Mouse (Mus musculus): ENCODE measurements around the gene Ube2v1. TPM values are rescaled to one million over a fixed set of nuclear protein-coding genes. Genes with fewer than 3 reads are reported as not detected.
"Not testable (repeated sequence)": the region's sequence is repeated elsewhere in the genome, so short reads cannot be mapped to it uniquely, and the experiment has no call there.

The Ube2v1 gene
- polyA plus RNA-seq, 2 experiments, result 75.0 to 145 TPM

DNA sequence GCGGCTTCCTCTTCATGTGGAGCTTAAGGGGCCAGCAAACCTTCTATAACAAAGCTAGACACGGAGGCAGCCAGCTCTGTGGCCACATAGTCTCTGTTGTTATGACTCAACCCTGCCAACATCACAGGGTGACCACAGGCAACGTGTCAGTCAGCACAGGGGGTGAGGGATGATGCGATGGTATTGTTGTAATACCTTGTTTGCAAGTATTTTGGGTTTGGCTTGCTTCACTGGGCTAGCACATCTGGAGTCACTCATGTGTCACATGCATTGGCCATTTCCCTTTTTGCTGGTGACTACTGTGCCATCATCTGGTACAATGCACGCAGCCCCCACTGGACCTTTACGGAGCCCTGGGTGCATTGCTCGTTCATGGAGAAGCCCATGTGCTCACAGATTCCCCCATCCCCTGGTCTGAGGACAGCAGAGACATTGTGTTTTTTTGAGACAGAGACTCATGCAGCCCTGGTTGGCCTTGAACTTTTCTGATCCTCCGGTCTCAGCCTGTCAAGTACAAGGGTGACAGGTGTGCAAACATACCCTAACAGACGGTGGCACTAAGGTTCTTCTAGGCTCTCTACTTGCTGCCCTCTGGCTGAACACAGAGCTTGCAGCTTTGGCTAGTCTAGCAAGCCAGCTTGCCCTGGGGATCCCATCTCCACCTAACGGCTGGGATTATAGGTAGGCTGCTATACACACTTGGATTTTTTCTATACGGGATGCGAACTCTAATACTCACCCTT is 17.6 kb upstream of the Ube2v1 start:
- DNase-seq (ENCODE audit: low read depth in 3 of 3, low spot score in 3 of 3), result no peak
- Histone ChIP-seq H3K27me3 (ENCODE audit: control insufficient read depth, insufficient read depth, low read length) (no peaks in the 10 kb centered on the region), H3K4me1 (replicated peaks; ENCODE audit: control insufficient read depth in 2 of 2, insufficient read depth in 2 of 2, low read length in 1 of 2) (no peaks in the 10 kb centered on the region), H3K27ac (no peak overlapping the region), H3K9ac (replicated peaks) (no peak overlapping the region), H3K4me2 (ENCODE audit: low read depth) (no peak overlapping the region), H3K9me3 (ENCODE audit: control insufficient read depth, low read length) (no peaks in the 10 kb centered on the region), H3K4me3 (ENCODE audit: insufficient read depth in 1 of 2, low read depth in 2 of 2, low read length in 2 of 2) (no peak overlapping the region), H3K36me3 (replicated peaks; ENCODE audit: control insufficient read depth, insufficient read depth, low read depth) (no peaks in the 10 kb centered on the region; the same call in 1 of the 2 replicates)
- TF ChIP-seq EP300 (IDR thresholded peaks at IDR 0.05; ENCODE audit: low read depth) (no peak), CTCF (IDR thresholded peaks at IDR 0.05; ENCODE audit: low read depth) (no peak)
- ATAC-seq (ENCODE audit: insufficient read depth), result no peak
- 68% methylated on average over 12 of the region's 12 CpGs for WGBS (ENCODE audit: insufficient replicate concordance)

DNA sequence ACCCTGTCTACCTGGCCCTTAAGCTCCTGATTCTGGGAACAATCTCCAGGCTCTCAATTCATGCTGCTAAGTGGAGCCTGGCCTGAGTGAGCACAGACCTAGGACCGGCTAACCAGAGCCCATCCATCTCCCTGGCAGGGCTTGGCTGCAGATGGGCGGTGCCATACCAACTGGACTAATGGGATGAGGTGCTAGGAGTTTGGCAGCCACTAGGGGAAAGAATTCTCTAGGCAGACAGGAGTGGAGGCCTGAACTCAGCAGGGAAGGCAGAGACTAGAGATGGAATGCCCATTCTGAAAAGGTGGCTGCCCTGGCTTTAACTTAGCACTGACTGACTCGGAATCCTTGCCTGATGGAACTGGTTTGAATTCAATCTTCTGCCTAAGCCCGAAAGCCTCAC is 14.5 kb upstream of the Ube2v1 start:
- Histone ChIP-seq H3K27ac (no peak overlapping the region), H3K27me3 (ENCODE audit: control insufficient read depth, insufficient read depth, low read length) (no peaks in the 10 kb centered on the region), H3K4me2 (ENCODE audit: low read depth) (no peak overlapping the region), H3K4me1 (replicated peaks; ENCODE audit: control insufficient read depth in 2 of 2, insufficient read depth in 2 of 2, low read length in 1 of 2) (no peaks in the 10 kb centered on the region), H3K4me3 (ENCODE audit: insufficient read depth in 1 of 2, low read depth in 2 of 2, low read length in 2 of 2) (no peak overlapping the region), H3K9me3 (ENCODE audit: control insufficient read depth, low read length) (no peaks in the 10 kb centered on the region), H3K36me3 (replicated peaks; ENCODE audit: control insufficient read depth, insufficient read depth, low read depth) (no peaks in the 10 kb centered on the region; the same call in 1 of the 2 replicates), H3K9ac (replicated peaks) (no peak overlapping the region)
- 80% methylated on average over 4 of the region's 4 CpGs for WGBS (ENCODE audit: insufficient replicate concordance)
- DNase-seq (ENCODE audit: low read depth in 3 of 3, low spot score in 3 of 3) (no peak), ATAC-seq (ENCODE audit: insufficient read depth) (no peak)
- TF ChIP-seq CTCF (IDR thresholded peaks at IDR 0.05; ENCODE audit: low read depth), result peak; percentile 18; the same call in 1 of the 2 replicates
- TF ChIP-seq EP300 (IDR thresholded peaks at IDR 0.05; ENCODE audit: low read depth), result no peak

DNA sequence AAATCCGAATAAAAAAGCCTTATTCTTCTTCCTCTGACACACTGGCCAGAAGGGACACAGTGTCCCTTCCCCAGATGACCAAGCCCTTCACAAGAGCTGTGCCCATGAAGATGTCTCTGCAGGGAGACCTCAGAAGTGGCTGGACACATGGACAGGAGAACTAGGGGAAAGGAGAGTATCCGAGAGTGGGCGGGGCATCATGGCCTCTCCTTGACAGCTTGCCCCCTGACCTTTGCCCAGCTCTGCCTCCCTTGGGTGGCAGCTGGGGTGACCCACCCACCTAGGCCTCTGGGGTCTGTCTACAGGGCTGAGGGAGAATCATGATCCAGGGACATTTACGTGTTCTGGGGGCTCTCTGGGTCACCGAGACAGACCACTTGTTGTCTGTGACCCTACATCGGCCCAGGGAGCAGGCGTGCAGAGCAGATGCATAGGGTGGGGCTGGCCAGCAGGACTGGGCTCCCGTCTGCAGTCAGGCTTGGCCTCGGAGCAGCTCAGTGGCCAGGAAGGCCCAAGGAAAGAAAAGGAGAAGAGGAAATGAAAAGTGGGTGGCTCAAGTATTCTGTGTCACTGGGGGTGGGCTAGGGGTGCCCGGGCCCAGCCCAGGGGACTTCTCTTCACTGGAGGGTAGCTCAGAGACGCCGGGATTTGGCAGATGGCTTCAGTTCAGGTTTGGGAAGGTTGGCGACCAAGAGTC is 11.6 kb upstream of the Ube2v1 start:
- not testable (repeated sequence) for H3K27ac ChIP-seq; H3K27me3 ChIP-seq (ENCODE audit: control insufficient read depth, insufficient read depth, low read length); DNase-seq (ENCODE audit: low read depth in 3 of 3, low spot score in 3 of 3); H3K4me2 ChIP-seq (ENCODE audit: low read depth); H3K36me3 ChIP-seq (replicated peaks; ENCODE audit: control insufficient read depth, insufficient read depth, low read depth); ATAC-seq (ENCODE audit: insufficient read depth); H3K9ac ChIP-seq (replicated peaks); H3K9me3 ChIP-seq (ENCODE audit: control insufficient read depth, low read length); H3K4me1 ChIP-seq (replicated peaks; ENCODE audit: control insufficient read depth in 2 of 2, insufficient read depth in 2 of 2, low read length in 1 of 2); H3K4me3 ChIP-seq (ENCODE audit: insufficient read depth in 1 of 2, low read depth in 2 of 2, low read length in 2 of 2)
- WGBS (ENCODE audit: insufficient replicate concordance), result 66% methylated on average over 13 of the region's 13 CpGs

DNA sequence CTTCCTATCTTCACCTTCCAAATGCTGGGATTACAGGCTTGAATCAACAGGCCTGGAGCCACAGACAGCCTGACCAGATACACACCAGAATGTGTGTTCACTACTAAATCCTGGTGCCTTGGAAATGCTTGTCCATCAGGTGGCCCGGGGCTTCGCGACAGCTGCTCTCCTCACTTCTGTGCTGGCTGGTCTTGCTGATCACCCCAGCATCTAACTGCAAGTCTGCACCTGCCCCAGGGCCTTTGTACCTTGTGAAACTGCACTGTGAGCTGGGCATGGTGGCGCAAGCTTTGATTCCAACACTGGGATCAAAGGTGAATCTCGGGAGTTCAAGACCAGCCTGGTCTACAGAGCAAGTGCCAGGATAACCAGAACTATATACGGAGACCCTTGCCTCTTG is 10.3 kb upstream of the Ube2v1 start:
- no peak for ATAC-seq (ENCODE audit: insufficient read depth)
- H3K27me3 ChIP-seq (ENCODE audit: control insufficient read depth, insufficient read depth, low read length), result no peaks in the 10 kb centered on the region
- no peak overlapping the region for H3K4me2 ChIP-seq (ENCODE audit: low read depth)
- H3K9me3 ChIP-seq (ENCODE audit: control insufficient read depth, low read length), result no peaks in the 10 kb centered on the region
- H3K27ac ChIP-seq, result no peak overlapping the region
- no peak overlapping the region for H3K9ac ChIP-seq (replicated peaks)
- TF ChIP-seq EP300 (IDR thresholded peaks at IDR 0.05; ENCODE audit: low read depth) (no peak), CTCF (IDR thresholded peaks at IDR 0.05; ENCODE audit: low read depth) (no peak)
- H3K4me3 ChIP-seq (ENCODE audit: insufficient read depth in 1 of 2, low read depth in 2 of 2, low read length in 2 of 2), result no peak overlapping the region
- 0 out of 4 replicates have a peak, but pooled peaks cover 0 to 5% of the 10 kb centered on the region in 2 experiments for H3K4me1 ChIP-seq (replicated peaks; ENCODE audit: control insufficient read depth in 2 of 2, insufficient read depth in 2 of 2, low read length in 1 of 2)
- no peak for DNase-seq (ENCODE audit: low read depth in 3 of 3, low spot score in 3 of 3)
- 91% methylated on average over 6 of the region's 6 CpGs for WGBS (ENCODE audit: insufficient replicate concordance)
- H3K36me3 ChIP-seq (replicated peaks; ENCODE audit: control insufficient read depth, insufficient read depth, low read depth), result no peaks in the 10 kb centered on the region; the same call in 1 of the 2 replicates

DNA sequence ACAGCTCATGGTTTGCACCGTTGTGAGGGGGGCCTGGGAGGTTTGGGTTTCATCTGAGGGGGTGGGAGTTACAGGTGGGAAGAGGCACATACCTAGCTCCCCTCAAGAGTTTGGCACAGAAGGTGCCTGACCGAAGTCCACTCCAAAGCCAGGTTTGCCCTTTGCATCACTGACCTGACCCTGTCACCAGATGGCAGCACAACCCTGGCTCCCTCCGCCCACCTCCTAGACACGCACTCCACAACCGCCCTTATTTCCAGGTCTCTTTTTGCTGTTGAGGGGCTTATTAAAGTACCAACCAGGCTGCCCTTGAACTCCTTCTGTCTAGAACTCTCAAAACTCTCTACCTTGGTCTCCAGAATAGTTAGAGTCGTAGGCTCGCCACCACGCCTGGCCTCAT is 9.4 kb upstream of the Ube2v1 start:
- H3K27me3 ChIP-seq (ENCODE audit: control insufficient read depth, insufficient read depth, low read length), result no peaks in the 10 kb centered on the region
- ATAC-seq (ENCODE audit: insufficient read depth) (peak; percentile 40), DNase-seq (ENCODE audit: low read depth in 3 of 3, low spot score in 3 of 3) (no peak)
- H3K27ac ChIP-seq, result no peak overlapping the region
- H3K4me3 ChIP-seq (ENCODE audit: insufficient read depth in 1 of 2, low read depth in 2 of 2, low read length in 2 of 2), result no peak overlapping the region
- 0 out of 4 replicates have a peak, but pooled peaks cover 0 to 5% of the 10 kb centered on the region in 2 experiments for H3K4me1 ChIP-seq (replicated peaks; ENCODE audit: control insufficient read depth in 2 of 2, insufficient read depth in 2 of 2, low read length in 1 of 2)
- peak; percentile 93 for TF ChIP-seq CTCF (IDR thresholded peaks at IDR 0.05; ENCODE audit: low read depth)
- TF ChIP-seq EP300 (IDR thresholded peaks at IDR 0.05; ENCODE audit: low read depth), result no peak
- 32% methylated on average over 8 of the region's 8 CpGs for WGBS (ENCODE audit: insufficient replicate concordance)
- no peak overlapping the region for H3K4me2 ChIP-seq (ENCODE audit: low read depth)
- no peaks in the 10 kb centered on the region; the same call in 1 of the 2 replicates for H3K36me3 ChIP-seq (replicated peaks; ENCODE audit: control insufficient read depth, insufficient read depth, low read depth)
- no peak overlapping the region for H3K9ac ChIP-seq (replicated peaks)
- H3K9me3 ChIP-seq (ENCODE audit: control insufficient read depth, low read length), result no peaks in the 10 kb centered on the region
